Mouse (Mus musculus): ENCODE results near the gene Krtap28-13. TPM values are rescaled to one million over a fixed set of nuclear protein-coding genes. Genes with fewer than 3 reads are reported as not detected.

Gene Krtap28-13
- polyA plus RNA-seq, 1 experiment: not detected

DNA sequence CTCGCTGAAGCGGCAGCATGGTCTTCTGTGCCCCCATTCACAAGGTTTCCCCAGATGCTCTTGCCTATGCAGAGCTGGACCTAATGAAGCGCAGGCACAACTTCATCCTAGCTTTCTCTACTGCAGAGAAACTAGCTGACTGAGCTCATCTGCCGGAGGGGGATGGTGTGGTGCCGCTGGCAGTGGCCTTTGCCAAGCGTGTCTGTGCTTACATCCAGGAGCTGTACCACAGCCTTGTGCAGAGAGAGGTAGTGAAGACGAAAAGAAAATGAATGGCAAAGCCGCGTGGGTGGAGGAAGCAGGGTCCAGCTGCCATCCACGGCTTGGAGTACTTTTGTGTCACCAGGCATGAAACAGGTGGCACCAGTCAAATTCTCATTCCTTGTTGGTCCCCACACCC is 6.5 kb downstream of the Krtap28-13 start:
- H3K4me1 ChIP-seq (ENCODE audit: control insufficient read depth, insufficient read depth, low read length): no peaks in the 10 kb centered on the region
- H3K4me3 ChIP-seq (replicated peaks; ENCODE audit: control insufficient read depth, low read depth, low read length): no peak overlapping the region
- no peak for TF ChIP-seq POLR2A (IDR thresholded peaks at IDR 0.05; ENCODE audit: borderline replicate concordance, control insufficient read depth, low read depth, low read length)
- no peak for TF ChIP-seq CTCF (IDR thresholded peaks at IDR 0.05; ENCODE audit: control insufficient read depth, insufficient read depth, low read length)
- no peak overlapping the region for H3K27ac ChIP-seq (ENCODE audit: control insufficient read depth, insufficient read depth, low read depth, low read length, poor library complexity)
- WGBS: 74% methylated on average over 10 of the region's 10 CpGs

DNA sequence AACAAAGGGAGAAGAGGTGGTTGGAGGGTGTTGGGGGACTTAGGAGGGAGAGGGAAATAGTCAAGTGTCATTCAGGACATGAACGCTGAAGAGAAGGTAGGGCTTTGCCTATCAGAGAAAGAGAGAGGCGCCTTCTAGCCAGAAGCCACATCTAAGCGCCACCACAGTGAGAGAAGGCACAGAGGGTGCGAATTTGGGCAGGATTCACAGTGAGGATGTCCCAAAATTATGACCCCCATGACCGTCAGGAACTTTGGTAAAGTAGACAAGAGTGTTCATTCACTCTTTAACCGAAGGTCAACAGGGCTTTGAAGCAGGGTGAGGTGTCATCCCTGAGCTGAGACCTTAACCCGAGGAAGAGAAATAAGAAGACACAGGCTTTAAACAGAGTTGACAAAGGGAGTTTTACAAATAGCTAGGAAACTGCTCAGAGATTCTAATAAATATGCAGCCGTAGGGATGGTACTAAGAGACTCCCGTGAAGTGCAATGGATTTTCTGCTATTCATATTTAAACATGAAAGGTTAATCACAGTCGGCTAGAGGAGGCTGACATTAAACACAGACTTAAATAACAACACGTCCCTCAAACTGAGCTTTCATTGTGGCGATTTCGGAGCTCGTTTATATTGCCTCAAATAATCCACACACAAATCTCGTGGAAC is 14.9 kb downstream of the Krtap28-13 start:
- Histone ChIP-seq H3K4me1 (ENCODE audit: control insufficient read depth, insufficient read depth, low read length) (no peaks in the 10 kb centered on the region), H3K4me3 (replicated peaks; ENCODE audit: control insufficient read depth, low read depth, low read length) (no peak overlapping the region), H3K27ac (ENCODE audit: control insufficient read depth, insufficient read depth, low read depth, low read length, poor library complexity) (no peak overlapping the region)
- TF ChIP-seq POLR2A (IDR thresholded peaks at IDR 0.05; ENCODE audit: borderline replicate concordance, control insufficient read depth, low read depth, low read length) (no peak), CTCF (IDR thresholded peaks at IDR 0.05; ENCODE audit: control insufficient read depth, insufficient read depth, low read length) (no peak)
- 30% methylated on average over 15 of the region's 15 CpGs for WGBS

DNA sequence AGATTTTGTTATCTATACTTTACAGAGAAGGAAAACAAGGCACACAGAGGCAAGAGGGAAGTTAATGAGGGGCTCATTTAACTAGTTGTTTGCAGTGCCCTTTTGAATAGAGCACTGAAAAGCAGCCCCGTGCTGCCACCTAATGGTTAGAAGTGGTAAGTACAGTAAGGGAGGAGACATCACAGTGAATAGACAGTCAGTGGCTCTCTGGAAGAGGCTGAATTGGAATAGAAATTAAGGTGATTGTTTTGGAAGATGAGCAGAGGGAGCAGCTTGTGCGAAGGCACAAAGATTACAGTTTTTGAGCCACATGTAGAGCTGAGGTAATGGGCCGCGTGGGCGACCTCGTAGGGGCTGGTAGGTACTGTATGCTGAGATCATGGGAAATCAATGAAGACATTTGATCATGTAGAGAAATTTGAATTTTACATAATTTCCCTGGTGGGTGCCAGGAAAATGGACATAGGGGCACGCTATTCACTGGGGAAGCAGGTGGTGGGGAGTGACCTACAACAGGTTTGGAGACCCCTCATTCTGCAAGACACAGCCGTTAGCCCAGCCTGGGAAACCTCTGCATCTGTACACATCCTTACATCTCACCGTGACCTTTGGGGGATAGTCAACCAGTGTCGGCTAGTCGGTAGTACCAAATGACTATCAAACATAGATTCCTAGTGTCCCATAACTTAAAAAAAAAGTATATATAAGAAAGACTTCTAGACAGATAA is 15.6 kb downstream of the Krtap28-13 start:
- no peaks in the 10 kb centered on the region for H3K4me1 ChIP-seq (ENCODE audit: control insufficient read depth, insufficient read depth, low read length)
- 49% methylated on average over 11 of the region's 11 CpGs for WGBS
- H3K27ac ChIP-seq (ENCODE audit: control insufficient read depth, insufficient read depth, low read depth, low read length, poor library complexity): no peak overlapping the region
- no peak overlapping the region for H3K4me3 ChIP-seq (replicated peaks; ENCODE audit: control insufficient read depth, low read depth, low read length)
- TF ChIP-seq POLR2A (IDR thresholded peaks at IDR 0.05; ENCODE audit: borderline replicate concordance, control insufficient read depth, low read depth, low read length): no peak
- no peak for TF ChIP-seq CTCF (IDR thresholded peaks at IDR 0.05; ENCODE audit: control insufficient read depth, insufficient read depth, low read length)

DNA sequence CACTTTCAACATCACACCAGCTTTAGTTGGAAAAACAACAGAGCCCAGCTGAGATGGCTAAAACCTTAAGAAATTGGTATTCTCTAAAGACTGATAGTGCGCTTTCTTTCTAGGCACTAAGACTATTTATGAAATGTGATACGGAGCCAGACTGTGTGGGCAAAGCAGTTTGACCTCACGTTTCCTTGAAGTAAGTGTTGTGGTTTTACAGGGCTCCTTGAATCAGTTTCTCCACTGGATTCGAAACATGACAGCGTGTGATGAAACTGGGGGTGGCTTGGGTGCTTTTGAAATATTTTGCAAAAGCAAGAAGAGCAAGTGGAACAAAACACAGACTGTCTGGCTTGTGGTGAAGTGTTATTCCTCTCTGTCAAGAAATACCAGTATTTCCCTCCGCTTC is 16.3 kb downstream of the Krtap28-13 start:
- Histone ChIP-seq H3K4me1 (ENCODE audit: control insufficient read depth, insufficient read depth, low read length) (no peaks in the 10 kb centered on the region), H3K4me3 (replicated peaks; ENCODE audit: control insufficient read depth, low read depth, low read length) (no peak overlapping the region), H3K27ac (ENCODE audit: control insufficient read depth, insufficient read depth, low read depth, low read length, poor library complexity) (no peak overlapping the region)
- TF ChIP-seq CTCF (IDR thresholded peaks at IDR 0.05; ENCODE audit: control insufficient read depth, insufficient read depth, low read length) (no peak), POLR2A (IDR thresholded peaks at IDR 0.05; ENCODE audit: borderline replicate concordance, control insufficient read depth, low read depth, low read length) (no peak)
- WGBS: 13% methylated on average over 6 of the region's 6 CpGs

DNA sequence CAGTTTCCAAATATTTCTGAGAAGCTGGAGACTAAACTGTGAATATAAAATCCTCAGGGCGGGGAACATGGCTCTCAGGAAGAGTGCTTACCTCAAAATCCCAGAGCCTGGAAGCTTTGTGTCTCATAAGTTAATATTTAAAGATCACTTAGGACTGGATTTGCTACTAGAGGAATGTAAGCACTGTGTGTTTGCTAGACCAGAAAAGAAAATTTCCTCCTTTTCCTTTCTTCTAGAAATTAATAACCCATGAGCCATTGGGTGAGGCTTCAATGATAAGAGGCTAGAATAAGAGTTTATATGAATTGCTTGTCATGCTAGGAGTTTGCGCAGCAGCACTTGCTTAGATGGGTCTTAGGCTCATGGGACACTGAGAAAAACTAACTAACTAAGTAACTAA is 24.1 kb downstream of the Krtap28-13 start:
- no peak overlapping the region for H3K4me3 ChIP-seq (replicated peaks; ENCODE audit: control insufficient read depth, low read depth, low read length)
- no peak overlapping the region for H3K27ac ChIP-seq (ENCODE audit: control insufficient read depth, insufficient read depth, low read depth, low read length, poor library complexity)
- WGBS: 79% methylated on average over 2 of the region's 2 CpGs
- no peak for TF ChIP-seq POLR2A (IDR thresholded peaks at IDR 0.05; ENCODE audit: borderline replicate concordance, control insufficient read depth, low read depth, low read length)
- TF ChIP-seq CTCF (IDR thresholded peaks at IDR 0.05; ENCODE audit: control insufficient read depth, insufficient read depth, low read length): no peak
- no peaks in the 10 kb centered on the region for H3K4me1 ChIP-seq (ENCODE audit: control insufficient read depth, insufficient read depth, low read length)

DNA sequence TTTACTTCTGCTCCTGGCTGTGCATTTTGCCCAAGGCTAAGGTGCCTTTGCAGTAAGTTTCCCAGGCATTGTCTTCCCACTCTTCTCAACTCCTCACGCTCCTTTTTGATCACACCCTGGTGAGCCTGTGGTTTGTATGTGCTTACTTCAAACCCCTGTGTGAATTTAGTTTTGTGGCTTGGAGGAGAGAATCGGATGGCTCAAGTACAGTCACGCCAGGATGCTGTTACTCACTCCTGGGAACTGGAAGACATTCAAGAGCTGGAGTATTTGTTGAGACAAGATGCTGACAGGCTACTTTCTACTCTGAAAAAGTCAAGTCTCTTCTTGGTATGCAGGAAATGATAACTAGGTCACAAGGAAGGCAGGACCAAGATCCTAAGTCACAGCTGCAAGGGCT is 30.5 kb downstream of the Krtap28-13 start:
- no peak for TF ChIP-seq CTCF (IDR thresholded peaks at IDR 0.05; ENCODE audit: control insufficient read depth, insufficient read depth, low read length)
- TF ChIP-seq POLR2A (IDR thresholded peaks at IDR 0.05; ENCODE audit: borderline replicate concordance, control insufficient read depth, low read depth, low read length): no peak
- 71% methylated on average over 3 of the region's 3 CpGs for WGBS
- Histone ChIP-seq H3K4me1 (ENCODE audit: control insufficient read depth, insufficient read depth, low read length) (no peaks in the 10 kb centered on the region), H3K27ac (ENCODE audit: control insufficient read depth, insufficient read depth, low read depth, low read length, poor library complexity) (no peak overlapping the region), H3K4me3 (replicated peaks; ENCODE audit: control insufficient read depth, low read depth, low read length) (no peak overlapping the region)

- Histone ChIP-seq H3K27ac (ENCODE audit: control insufficient read depth, insufficient read depth, low read depth, low read length, poor library complexity) (no peak overlapping the region), H3K4me3 (replicated peaks; ENCODE audit: control insufficient read depth, low read depth, low read length) (no peak overlapping the region), H3K4me1 (ENCODE audit: control insufficient read depth, insufficient read depth, low read length) (no peaks in the 10 kb centered on the region)
- TF ChIP-seq CTCF (IDR thresholded peaks at IDR 0.05; ENCODE audit: control insufficient read depth, insufficient read depth, low read length) (no peak), POLR2A (IDR thresholded peaks at IDR 0.05; ENCODE audit: borderline replicate concordance, control insufficient read depth, low read depth, low read length) (no peak)
- WGBS: 74% methylated on average over 4 of the region's 4 CpGs
These were observed 36.2 kb downstream of the Krtap28-13 start for GRCm38 (mm10) chr1:83096935-83097334.

DNA sequence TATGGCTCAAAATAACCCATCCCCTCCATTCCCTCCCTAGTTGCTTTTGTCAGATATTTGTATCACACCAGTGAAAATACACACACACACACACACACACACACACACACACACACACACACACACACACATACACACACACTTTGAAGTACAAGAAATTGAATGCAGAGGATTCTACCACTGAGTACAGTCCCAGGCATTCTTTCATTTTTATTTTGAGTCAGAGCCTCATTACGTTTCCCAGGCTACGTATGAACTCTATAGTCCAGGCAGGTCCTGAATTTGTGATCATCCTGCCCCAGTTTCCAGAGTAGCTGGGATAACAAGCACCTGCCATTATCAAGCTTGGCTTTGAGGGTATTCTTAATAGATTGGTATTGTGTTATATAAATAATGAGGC is 38.4 kb downstream of the Krtap28-13 start:
- no peak overlapping the region for H3K27ac ChIP-seq (ENCODE audit: control insufficient read depth, insufficient read depth, low read depth, low read length, poor library complexity)
- 79% methylated on average over 2 of the region's 2 CpGs for WGBS
- H3K4me1 ChIP-seq (ENCODE audit: control insufficient read depth, insufficient read depth, low read length): no peaks in the 10 kb centered on the region
- H3K4me3 ChIP-seq (replicated peaks; ENCODE audit: control insufficient read depth, low read depth, low read length): no peak overlapping the region
- TF ChIP-seq CTCF (IDR thresholded peaks at IDR 0.05; ENCODE audit: control insufficient read depth, insufficient read depth, low read length): no peak
